Mouse (Mus musculus) MEL (cell line): ENCODE data around the gene Rab1b.

Experiments used
- BHLHE40 ChIP-seq: IDR thresholded peaks from 2 replicates; pipeline ENCODE4 v1.6.1; 2012; ENCODE audit warnings: low read depth, mild to moderate bottlenecking, inconsistent platforms, low read length, improper control_type of control experiment, borderline replicate concordance
- CHD1 ChIP-seq: IDR thresholded peaks from 2 replicates; pipeline ENCODE4 v1.6.1; 2012; ENCODE audit warnings: low read depth, mild to moderate bottlenecking, inconsistent platforms, low read length, improper control_type of control experiment
- CTCF ChIP-seq, 3 experiments: IDR thresholded peaks in 2 of 3; conservative IDR thresholded peaks in 1 of 3; 2 replicates each; pipeline ENCODE4 v1.5.1; 2011 to 2012; ENCODE audit warnings: low read length in 3 of 3, low read depth in 2 of 3, mild to moderate bottlenecking in 2 of 3, improper control_type of control experiment in 1 of 3, inconsistent platforms in 1 of 3, mixed read lengths in 1 of 3, moderate library complexity in 1 of 3; ENCODE audit not compliant: control insufficient read depth in 1 of 3, insufficient read depth in 1 of 3, poor library complexity in 1 of 3, severe bottlenecking in 1 of 3
- EP300 ChIP-seq, 2 experiments: IDR thresholded peaks; 2 replicates each; pipeline ENCODE4 v1.6.1; 2011; ENCODE audit warnings: improper control_type of control experiment in 2 of 2, low read length in 2 of 2, low read depth in 1 of 2, mild to moderate bottlenecking in 1 of 2
- POLR2A ChIP-seq, 2 experiments: IDR thresholded peaks; 2 replicates each; pipeline ENCODE4 v1.6.1; 2011 to 2012; ENCODE audit warnings: low read length in 2 of 2, mild to moderate bottlenecking in 2 of 2, control low read depth in 1 of 2, improper control_type of control experiment in 1 of 2, low read depth in 1 of 2, moderate library complexity in 1 of 2; ENCODE audit not compliant: control insufficient read depth in 1 of 2, insufficient read depth in 1 of 2, poor library complexity in 1 of 2
- RAD21 ChIP-seq: IDR thresholded peaks from 2 replicates; pipeline ENCODE4 v1.6.1; 2011; ENCODE audit warnings: mild to moderate bottlenecking, low read depth, low read length, improper control_type of control experiment
- TCF12 ChIP-seq: IDR thresholded peaks from 2 replicates; pipeline ENCODE4 v1.6.1; 2014; ENCODE audit warnings: low read depth, mild to moderate bottlenecking, inconsistent platforms, low read length, improper control_type of control experiment, moderate library complexity
- USF1 ChIP-seq: IDR thresholded peaks from 2 replicates; pipeline ENCODE4 v1.6.1; 2014; ENCODE audit warnings: low read depth, mild to moderate bottlenecking, inconsistent platforms, low read length, improper control_type of control experiment, moderate library complexity
- ZKSCAN1 ChIP-seq: IDR thresholded peaks from 2 replicates; pipeline ENCODE4 v1.6.1; 2012; ENCODE audit warnings: low read depth, mild to moderate bottlenecking, inconsistent platforms, low read length, improper control_type of control experiment, moderate library complexity

GRCm38 (mm10) chr19:5131237-5131636 lies 24.4 kb upstream of the Rab1b start:
- TF ChIP-seq CHD1 (no peak), USF1 (no peak), EP300 (IDR thresholded peaks at IDR 0.05; ENCODE audit: low read depth in 1 of 2, low read length in 2 of 2) (no peak), BHLHE40 (no peak), CTCF (IDR thresholded peaks at IDR 0.05 in 2 of 3, conservative IDR thresholded peaks at IDR 0.05 in 1 of 3; ENCODE audit: control insufficient read depth in 1 of 3, insufficient read depth in 1 of 3, low read depth in 2 of 3, low read length in 3 of 3, poor library complexity in 1 of 3, severe bottlenecking in 1 of 3) (no peak), ZKSCAN1 (no peak), TCF12 (no peak), RAD21 (no peak), POLR2A (IDR thresholded peaks at IDR 0.05; ENCODE audit: control insufficient read depth in 1 of 2, insufficient read depth in 1 of 2, low read depth in 1 of 2, low read length in 2 of 2, poor library complexity in 1 of 2) (no peak)
